Mouse (Mus musculus): ENCODE results near the gene Smim11. TPM values are rescaled to one million over a fixed set of nuclear protein-coding genes. Genes with fewer than 3 reads are reported as not detected.

Gene Smim11
- 10 to 100 TPM; 62.7 to 83.8 TPM for total RNA-seq (2021)
- long read RNA-seq, experiment 1, transcript Smim11-201 (4 exons, 517 nt), result major isoform, 60 of 68 reads
- long read RNA-seq, experiment 1, partial matches to known transcripts, result 5 of 68 reads
- long read RNA-seq, experiment 1, other reads (novel, unspliced or antisense), result 3 of 68 reads
- long read RNA-seq, experiment 2, transcript Smim11-201 (4 exons, 517 nt), result major isoform, 87 of 96 reads
- long read RNA-seq, experiment 2, partial matches to known transcripts, result 6 of 96 reads
- long read RNA-seq, experiment 2, other reads (novel, unspliced or antisense), result 3 of 96 reads

GRCm38 (mm10) chr16:92300649-92301411, at the start of gene Smim11:
TSS of gene Smim11 (plus strand) at chr16:92301286.
- no peak for TF ChIP-seq CTCF (IDR thresholded peaks at IDR 0.05)
- H3K27ac ChIP-seq, result peak within 1 kb of the TSS; percentile 93

GRCm38 (mm10) chr16:92254316-92254715, 46.8 kb upstream of the Smim11 start:
- no peak for DNase-seq
- no peak for TF ChIP-seq CTCF (IDR thresholded peaks at IDR 0.05)
- no peak overlapping the region for H3K27ac ChIP-seq
- intact Hi-C loops (cut with DNase I), result no loop called here
- no peak overlapping the region for H3K4me3 ChIP-seq

More at GRCm38 (mm10) chr16:92300649-92301411, at the start of gene Smim11:
- DNase-seq, result peak; percentile 96
- intact Hi-C loops (cut with DNase I), result loop anchor here (5.0 kb wide), 2 partner anchors 244 to 364 kb away; partner anchors contain the start of genes Gm49711, Mrps6 and Slc5a3
- peak within 1 kb of the TSS; percentile 88 for H3K4me3 ChIP-seq

GRCm38 (mm10) chr16:92267861-92268260, 33.2 kb upstream of the Smim11 start:
- intact Hi-C loops (cut with DNase I), result no loop called here
- no peak for TF ChIP-seq CTCF (IDR thresholded peaks at IDR 0.05)
- no peak overlapping the region for H3K4me3 ChIP-seq
- DNase-seq, result no peak
- H3K27ac ChIP-seq, result no peak overlapping the region

DNA sequence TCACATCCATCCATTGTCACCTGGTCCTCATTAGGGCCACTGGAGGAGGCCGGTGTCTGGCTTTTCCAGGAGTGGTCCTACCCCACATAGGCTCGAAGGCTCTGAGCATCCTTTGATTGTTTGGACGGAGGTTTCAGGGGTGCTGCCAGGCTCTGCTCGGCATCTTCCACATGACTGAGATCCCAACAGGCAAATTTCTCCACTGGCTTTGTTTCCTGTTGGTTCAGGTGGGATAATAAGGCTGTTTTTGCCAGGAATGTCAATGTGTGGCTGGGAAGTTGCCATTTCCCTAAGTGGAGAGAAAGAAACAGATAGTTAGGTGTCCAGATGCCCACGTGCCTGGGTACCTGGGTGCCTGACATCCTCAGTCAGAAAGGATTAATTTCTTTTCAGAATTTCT, 26.6 kb upstream of the Smim11 start:
- intact Hi-C loops (cut with DNase I), result no loop called here
- H3K4me3 ChIP-seq, result no peak overlapping the region
- peak; percentile 35 for DNase-seq
- peak overlapping the region; percentile 56 for H3K27ac ChIP-seq
- no peak for TF ChIP-seq CTCF (IDR thresholded peaks at IDR 0.05)

- Histone ChIP-seq H3K27ac (peak overlapping the region; percentile 56), H3K4me3 (no peak overlapping the region)
- no peak for TF ChIP-seq CTCF (IDR thresholded peaks at IDR 0.05)
- intact Hi-C loops (cut with DNase I), result no loop called here
- DNase-seq, result peak; percentile 28
These were observed 25.6 kb upstream of the Smim11 start for GRCm38 (mm10) chr16:92275526-92275925.

DNA sequence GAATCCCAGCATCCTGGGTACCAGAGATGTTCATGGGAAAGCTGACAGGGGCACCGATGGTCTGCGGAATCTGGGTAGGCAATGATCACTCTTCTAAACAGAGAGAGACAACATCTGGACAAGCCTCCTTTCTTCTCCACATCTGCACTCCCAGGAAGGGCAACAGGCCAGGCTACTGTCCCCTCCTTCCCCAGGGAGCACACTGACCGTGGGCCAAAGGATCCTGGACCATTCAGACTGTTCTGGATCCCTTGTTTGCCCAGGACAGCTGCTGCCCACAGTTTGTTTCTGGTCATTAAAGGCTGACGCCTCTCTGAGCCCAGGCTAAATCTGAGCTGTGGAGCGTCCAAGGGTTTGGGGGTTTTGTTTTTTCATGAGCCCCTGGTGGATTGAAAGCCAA, 18.4 kb upstream of the Smim11 start:
- intact Hi-C loops (cut with DNase I), result no loop called here

DNA sequence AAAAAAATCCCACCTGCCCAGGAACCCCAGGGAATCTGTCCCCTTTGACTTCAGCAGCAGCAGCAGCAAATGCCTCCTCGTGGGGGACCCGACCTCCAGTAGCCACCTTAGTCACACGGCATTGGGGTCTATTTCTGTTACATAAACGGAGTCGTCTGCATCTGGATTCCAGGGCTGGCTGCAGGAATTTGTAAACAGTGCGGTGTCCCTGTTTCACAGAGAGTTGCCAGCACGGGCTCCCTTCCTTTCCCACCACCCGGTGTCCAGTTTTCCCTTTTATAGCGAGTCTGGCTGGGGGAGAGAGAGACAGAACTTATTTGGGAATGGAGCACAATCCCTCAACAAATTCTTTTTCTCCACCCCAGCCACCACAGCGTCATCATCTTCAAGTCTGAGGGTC, 16.0 kb upstream of the Smim11 start:
- 0 out of 2 replicates have a peak overlapping the region, but pooled peaks have one; percentile 35 for H3K27ac ChIP-seq
- intact Hi-C loops (cut with DNase I), result loop anchor here (5.0 kb wide), 1 partner anchor 228 kb away; the partner anchor contains the start of genes Gm49711, Mrps6 and Slc5a3
- no peak for DNase-seq
- no peak overlapping the region for H3K4me3 ChIP-seq
- TF ChIP-seq CTCF (IDR thresholded peaks at IDR 0.05), result no peak

More for the DNA sequence above, 18.4 kb upstream of the Smim11 start:
- TF ChIP-seq CTCF (IDR thresholded peaks at IDR 0.05), result no peak
- Histone ChIP-seq H3K27ac (no peak overlapping the region), H3K4me3 (no peak overlapping the region)
- DNase-seq, result peak; percentile 61

GRCm38 (mm10) chr16:92286609-92287008, 14.5 kb upstream of the Smim11 start:
- intact Hi-C loops (cut with DNase I), result loop anchor here (1.0 to 5.0 kb wide), 2 partner anchors 229 to 350 kb away; partner anchors contain the start of genes Gm49711, Mrps6 and Slc5a3
- peak; percentile 94 for TF ChIP-seq CTCF (IDR thresholded peaks at IDR 0.05)
- peak; percentile 87 for DNase-seq
- no peak overlapping the region for H3K4me3 ChIP-seq
- peak overlapping the region; percentile 17; the same call in 1 of the 2 replicates for H3K27ac ChIP-seq

GRCm38 (mm10) chr16:92288778-92289177, 12.3 kb upstream of the Smim11 start:
- no peak overlapping the region for H3K4me3 ChIP-seq
- peak; percentile 20; the same call in 1 of the 2 replicates for TF ChIP-seq CTCF (IDR thresholded peaks at IDR 0.05)
- intact Hi-C loops (cut with DNase I), result loop anchor here (5.0 kb wide), 1 partner anchor 231 kb away; the partner anchor contains the start of genes Gm49711, Mrps6 and Slc5a3
- no peak overlapping the region for H3K27ac ChIP-seq
- no peak for DNase-seq

- Histone ChIP-seq H3K27ac (no peak overlapping the region), H3K4me3 (no peak overlapping the region)
- no peak for TF ChIP-seq CTCF (IDR thresholded peaks at IDR 0.05)
- DNase-seq, result no peak
- intact Hi-C loops (cut with DNase I), result no loop called here
These were observed 11.0 kb upstream of the Smim11 start for GRCm38 (mm10) chr16:92290045-92290444.

GRCm38 (mm10) chr16:92292101-92292500, 9.0 kb upstream of the Smim11 start, which contains the start of gene Kcne2:
TSS of gene Kcne2 (plus strand) at chr16:92292389.
- intact Hi-C loops (cut with DNase I), result no loop called here
- DNase-seq, result no peak
- H3K27ac ChIP-seq, result no peak within 1 kb of the TSS
- H3K4me3 ChIP-seq, result no peak within 1 kb of the TSS
- no peak for TF ChIP-seq CTCF (IDR thresholded peaks at IDR 0.05)

DNA sequence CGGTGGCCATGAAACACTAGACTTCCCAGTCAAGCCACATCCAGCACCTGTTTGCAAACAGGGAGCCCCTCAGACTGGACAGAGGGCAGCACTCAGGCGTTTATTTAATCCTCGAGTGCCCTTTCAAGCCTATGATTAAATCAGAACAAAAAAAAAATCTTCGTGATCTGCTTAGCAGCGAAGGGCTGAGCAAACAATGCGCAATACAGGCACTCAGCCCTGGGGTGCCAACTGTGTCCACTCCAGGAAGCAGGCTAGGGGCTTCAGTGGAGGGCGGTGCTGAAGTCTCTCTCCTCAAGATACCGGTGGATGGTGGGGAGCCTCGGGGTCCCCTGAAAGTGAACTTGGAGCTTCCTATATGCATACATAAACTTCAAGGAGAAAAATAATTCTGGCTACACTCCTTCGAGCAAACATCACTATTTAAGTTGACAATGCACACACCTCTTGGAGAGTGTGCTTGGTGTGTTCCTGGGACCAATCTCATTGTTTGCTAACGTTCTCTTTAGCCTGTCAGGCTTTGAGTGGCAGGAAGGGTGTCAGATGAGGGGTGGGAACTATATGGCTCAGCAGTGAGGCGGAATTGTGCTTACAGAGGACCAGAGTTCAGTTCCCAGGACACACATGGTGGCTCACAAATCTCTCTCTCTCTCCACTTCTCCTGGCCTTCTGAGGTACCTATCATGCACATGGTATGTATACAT, 6.7 kb upstream of the Smim11 start:
- TF ChIP-seq CTCF (IDR thresholded peaks at IDR 0.05), result no peak
- intact Hi-C loops (cut with DNase I), result no loop called here
- no peak for DNase-seq
- Histone ChIP-seq H3K27ac (no peak overlapping the region), H3K4me3 (no peak overlapping the region)

Data from gastrocnemius, adult 2 months (tissue).